Mouse (Mus musculus): ENCODE measurements around the gene Fscn2.

GRCm38 (mm10) chr11:120375324-120375723 lies 14.0 kb downstream of the Fscn2 start:
- no peak for TF ChIP-seq POLR2A (IDR thresholded peaks at IDR 0.05; ENCODE audit: low read depth, low read length)
- TF ChIP-seq CTCF (IDR thresholded peaks at IDR 0.05; ENCODE audit: extremely low read depth, insufficient read depth, insufficient read length, insufficient replicate concordance), result no peak
